Mouse (Mus musculus) 416B (cell line): ENCODE data around the gene Cwf19l1.

ENCODE experiments used
- DNase-seq: peaks from one replicate; pipeline ENCODE4 v3.0.0; 2011; ENCODE audit warnings: low read depth

Cwf19l1 gene

GRCm38 (mm10) chr19:44111706-44112105 lies 24.0 kb downstream of the Cwf19l1 start:
- peak; percentile 49 for DNase-seq

GRCm38 (mm10) chr19:44110356-44110755 lies 25.3 kb downstream of the Cwf19l1 start:
- DNase-seq, result no peak

DNA sequence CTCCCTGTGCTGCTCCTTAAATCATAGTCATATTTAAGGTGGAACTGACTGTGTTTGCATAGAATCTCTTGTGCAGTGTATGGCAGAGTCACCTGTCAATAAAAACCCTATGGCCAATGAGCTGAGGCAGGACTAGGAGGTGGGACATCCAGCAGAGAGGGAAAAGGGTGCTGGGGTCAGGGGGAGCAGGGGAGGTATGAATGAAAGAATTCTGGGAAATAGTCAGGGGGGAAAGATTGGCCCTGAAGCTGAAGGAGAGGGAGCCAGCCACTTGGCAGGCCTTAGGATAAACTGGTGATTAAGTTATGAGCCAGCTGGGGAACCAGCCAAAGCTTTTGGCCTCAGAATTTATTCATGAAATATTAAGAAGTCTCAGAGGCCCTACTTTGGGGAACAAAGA lies 26.7 kb downstream of the Cwf19l1 start:
- DNase-seq, result no peak

- no peak for DNase-seq
Observed at GRCm38 (mm10) chr19:44107661-44108521, 27.8 kb downstream of the Cwf19l1 start.

GRCm38 (mm10) chr19:44106831-44107660 lies 28.6 kb downstream of the Cwf19l1 start, which contains the start of gene Chuk:
Chuk (minus strand) TSS chr19:44107480.
- peak; percentile 94 for DNase-seq

GRCm38 (mm10) chr19:44104393-44104792 lies 31.3 kb downstream of the Cwf19l1 start:
- peak; percentile 24 for DNase-seq

DNA sequence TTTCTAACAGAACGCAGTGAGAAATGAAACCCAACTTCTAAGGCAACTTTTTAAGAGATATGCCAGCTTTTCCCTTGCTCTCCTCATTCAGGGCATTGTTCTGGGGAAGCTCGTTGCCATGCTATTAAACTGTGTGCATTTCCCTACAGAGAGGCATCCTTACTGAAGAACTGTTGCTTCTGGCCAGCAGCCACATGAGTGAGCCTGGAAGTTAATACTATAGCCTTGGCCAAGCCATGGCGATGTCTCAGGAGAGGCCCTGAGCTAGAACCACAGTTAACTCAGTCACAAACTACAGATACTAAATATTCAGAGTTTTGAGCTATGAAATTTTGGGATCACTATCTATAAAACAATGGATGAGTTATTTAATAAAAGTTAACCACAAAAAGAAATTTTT lies 32.7 kb downstream of the Cwf19l1 start:
- no peak for DNase-seq

DNA sequence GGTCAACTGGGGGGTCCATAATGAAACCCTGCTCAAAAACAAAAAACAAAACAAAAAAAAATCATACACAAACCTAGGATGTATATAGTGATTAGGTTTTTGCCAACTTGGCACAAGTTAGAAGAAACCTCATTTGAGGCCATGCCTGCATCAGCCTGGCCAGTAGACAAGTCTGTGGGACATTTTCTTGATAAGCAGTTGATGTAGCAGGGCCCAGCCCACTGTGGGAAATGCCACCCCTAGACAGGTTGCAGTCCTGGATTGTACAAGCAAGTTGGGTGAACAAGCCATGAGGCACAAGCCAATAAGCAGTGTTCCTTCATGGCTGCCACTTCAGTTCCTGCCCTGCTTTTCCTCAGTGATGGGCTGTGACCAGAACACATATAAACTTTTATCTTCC lies 34.8 kb downstream of the Cwf19l1 start:
- no peak for DNase-seq

GRCm38 (mm10) chr19:44086278-44086677 lies 49.4 kb downstream of the Cwf19l1 start:
- no peak for DNase-seq

- no peak for DNase-seq
Observed at GRCm38 (mm10) chr19:44080920-44081319, 54.8 kb downstream of the Cwf19l1 start.

DNA sequence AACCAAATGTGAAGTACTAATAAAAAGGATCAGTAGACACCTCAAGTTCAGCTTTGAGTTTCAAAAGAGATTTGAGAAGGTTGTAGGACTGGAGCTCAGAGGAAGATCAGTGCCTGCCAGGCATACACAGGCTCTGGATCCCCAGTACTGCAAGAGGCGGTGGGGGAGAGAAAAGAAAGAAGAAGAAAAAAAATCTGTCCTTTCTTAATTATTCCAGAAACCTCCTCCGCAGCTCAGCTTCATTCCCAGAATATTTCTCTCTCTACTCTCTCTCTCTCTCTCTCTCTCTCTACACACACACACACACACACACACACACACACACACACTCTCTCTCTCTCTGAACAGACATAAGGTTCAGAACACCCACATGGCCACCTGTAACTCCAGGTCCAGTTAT lies 55.7 kb downstream of the Cwf19l1 start:
- DNase-seq, result no peak

- DNase-seq, result no peak
Observed at GRCm38 (mm10) chr19:44077024-44077423, 58.7 kb downstream of the Cwf19l1 start.

GRCm38 (mm10) chr19:44076457-44076856 lies 59.2 kb downstream of the Cwf19l1 start:
- no peak for DNase-seq

DNA sequence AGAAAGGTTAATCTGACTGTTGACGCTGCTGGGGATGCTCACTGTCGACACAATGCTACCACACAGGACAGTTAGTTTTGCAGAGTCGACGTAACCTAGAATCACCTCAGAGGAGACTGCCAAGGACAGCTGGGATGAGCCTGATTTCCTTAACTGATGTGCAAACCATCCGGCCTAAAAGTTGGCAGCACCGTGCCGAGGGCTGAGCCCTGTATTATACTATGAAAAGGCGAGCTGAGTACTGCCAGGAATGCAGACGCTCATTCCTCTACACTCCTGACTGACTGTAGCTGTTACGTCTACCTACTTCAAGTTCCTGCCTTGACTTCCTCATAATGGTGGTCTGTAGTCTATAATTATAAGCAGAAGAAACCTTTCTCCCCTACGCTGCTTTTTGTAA lies 60.7 kb downstream of the Cwf19l1 start:
- DNase-seq, result no peak

GRCm38 (mm10) chr19:44071166-44071565 lies 64.5 kb downstream of the Cwf19l1 start:
- no peak for DNase-seq

- DNase-seq, result no peak
Observed at GRCm38 (mm10) chr19:44069914-44070232, 65.8 kb downstream of the Cwf19l1 start.

DNA sequence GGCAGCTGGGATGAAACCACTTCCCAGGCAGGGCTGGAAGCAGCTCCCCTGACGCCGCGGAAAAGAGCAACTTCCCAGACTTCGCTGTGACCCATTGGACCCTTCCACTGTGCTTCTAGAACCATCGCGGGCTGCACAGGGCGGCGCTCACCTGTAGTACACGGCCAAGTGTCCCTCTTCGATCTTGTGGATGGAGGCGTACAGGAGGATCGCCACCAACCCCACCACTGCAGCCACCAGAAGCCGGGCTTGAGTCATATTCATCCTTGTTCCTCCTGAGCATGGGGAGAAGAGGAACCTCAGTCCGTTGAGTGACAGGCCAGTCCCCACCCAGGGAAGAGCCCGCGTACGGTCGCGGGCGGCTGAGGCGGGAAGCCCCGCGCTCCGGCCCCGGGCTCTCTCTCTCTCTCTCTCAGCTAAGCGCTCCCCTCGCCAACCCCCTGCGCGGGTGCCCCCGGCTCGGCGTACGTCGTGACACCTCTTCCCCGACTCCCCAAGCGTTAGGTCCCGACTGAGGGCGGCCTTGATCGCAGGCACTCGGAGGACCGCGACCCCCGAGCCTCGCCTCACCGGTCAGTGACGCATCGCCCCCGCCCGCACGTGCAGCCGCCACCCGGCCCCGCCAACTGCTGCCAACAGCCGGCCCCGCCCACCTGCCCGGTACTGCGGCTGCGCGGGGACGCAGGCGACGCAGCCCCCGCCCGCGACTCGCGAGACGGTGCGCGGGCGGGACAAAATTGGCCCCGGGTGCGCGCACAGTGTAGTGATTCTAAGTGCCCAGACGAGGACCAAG lies 66.4 kb downstream of the Cwf19l1 start, which contains the start of gene Erlin1:
Gene Erlin1 (minus strand): TSS at position 665 of the 793 bp plus-strand sequence.
- peak; percentile 81 for DNase-seq

- DNase-seq, result peak; percentile 39
Observed at GRCm38 (mm10) chr19:44068232-44068631, 67.4 kb downstream of the Cwf19l1 start.

DNA sequence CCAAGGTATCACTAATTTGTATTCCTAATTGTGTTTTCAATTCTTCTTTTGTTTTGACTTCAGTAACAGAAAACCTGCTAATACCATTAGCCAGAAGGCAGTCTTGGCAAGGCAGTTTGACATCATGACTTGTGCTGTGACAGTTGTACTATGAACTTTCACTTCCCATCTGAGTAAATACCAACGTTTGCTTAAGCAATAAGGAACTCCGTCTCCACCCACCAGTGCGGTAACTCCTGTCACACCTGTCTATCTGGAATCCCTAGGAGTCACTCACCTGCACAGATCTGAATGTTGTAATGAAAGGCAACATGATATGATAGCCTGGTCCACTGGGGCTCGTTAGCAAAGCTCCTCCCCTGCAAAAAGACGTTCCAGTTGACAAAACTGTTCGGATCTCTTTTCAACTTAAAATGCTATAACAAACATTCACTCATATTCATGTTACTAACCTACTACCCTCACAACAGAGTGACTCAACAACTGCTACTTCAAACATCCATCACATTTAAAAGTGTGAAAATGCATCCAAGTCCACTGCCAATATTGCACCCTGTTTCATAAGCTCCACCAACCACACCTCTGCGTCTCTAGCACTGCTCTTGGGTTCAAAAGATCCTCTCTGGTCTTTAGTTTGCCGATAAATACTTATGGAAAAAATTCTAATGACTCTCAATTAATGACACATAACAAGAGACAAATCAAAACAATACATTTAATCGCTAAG lies 68.2 kb downstream of the Cwf19l1 start:
- DNase-seq, result peak; percentile 21

DNA sequence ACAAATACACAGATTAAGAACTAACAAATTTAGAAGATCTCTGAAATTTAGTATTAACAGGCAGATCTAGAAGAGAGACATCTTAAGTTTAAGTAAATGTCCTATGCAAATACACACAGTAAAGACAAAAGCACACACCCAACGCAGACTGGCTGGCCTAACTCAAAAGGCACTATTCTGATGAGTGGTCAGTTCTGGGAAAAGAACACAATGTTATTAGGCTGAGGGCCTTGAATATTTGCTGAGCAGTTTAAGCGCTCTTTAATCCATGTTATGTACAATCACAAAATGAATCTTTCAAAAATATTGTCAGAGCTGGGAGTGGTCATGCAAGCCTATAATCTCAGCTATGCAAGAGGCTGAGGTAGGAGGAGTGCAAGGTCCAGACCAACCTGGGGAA lies 70.9 kb downstream of the Cwf19l1 start:
- DNase-seq, result no peak

- DNase-seq, result no peak
Observed at GRCm38 (mm10) chr19:44063773-44064172, 71.9 kb downstream of the Cwf19l1 start.

- DNase-seq, result no peak
Observed at GRCm38 (mm10) chr19:44060226-44060625, 75.5 kb downstream of the Cwf19l1 start.
